ENCODE assay signal across 8 mouse cellular contexts in genomic region chr7:45103652-45104180, GRCm38 (mm10). TPM values are rescaled to one million over a fixed set of nuclear protein-coding genes. Genes with fewer than 3 reads are reported as not detected.
DNase-seq lines count a peak whose midpoint lies in the region; ATAC-seq lines count a peak whose summit lies in the region.

Gene Fcgrt (minus strand): TSS chr7:45103851.

- H3K27me3 ChIP-seq in forebrain, embryonic 15.5 days = no peaks in the 10 kb centered on the region
- no peaks in the 10 kb centered on the region for H3K27me3 ChIP-seq in forebrain, embryonic 12.5 days
- no peaks in the 10 kb centered on the region for H3K27me3 ChIP-seq in limb, embryonic 15.5 days
- H3K27me3 ChIP-seq in midbrain, embryonic 15.5 days (replicated peaks) = no peaks in the 10 kb centered on the region

- no peak within 1 kb of the TSS for H3K9ac ChIP-seq in forebrain, embryonic 15.5 days (replicated peaks)
- no peak within 1 kb of the TSS for H3K9ac ChIP-seq in forebrain, embryonic 12.5 days
- H3K9ac ChIP-seq in limb, embryonic 15.5 days = peak within 1 kb of the TSS; percentile 54
- no peak within 1 kb of the TSS for H3K9ac ChIP-seq in midbrain, embryonic 15.5 days

- no peak within 1 kb of the TSS for H3K4me3 ChIP-seq in forebrain, embryonic 15.5 days
- no peak within 1 kb of the TSS for H3K4me3 ChIP-seq in forebrain, embryonic 12.5 days (replicated peaks)
- H3K4me3 ChIP-seq in limb, embryonic 15.5 days = peak within 1 kb of the TSS; percentile 39
- no peak within 1 kb of the TSS for H3K4me3 ChIP-seq in midbrain, embryonic 15.5 days

- no peak within 1 kb of the TSS for H3K27ac ChIP-seq in forebrain, embryonic 15.5 days (replicated peaks)
- no peak within 1 kb of the TSS for H3K27ac ChIP-seq in forebrain, embryonic 12.5 days
- H3K27ac ChIP-seq in limb, embryonic 15.5 days = peak within 1 kb of the TSS; percentile 96
- H3K27ac ChIP-seq in midbrain, embryonic 15.5 days = no peak within 1 kb of the TSS

- H3K4me2 ChIP-seq in forebrain, embryonic 15.5 days (replicated peaks) = no peak within 1 kb of the TSS
- H3K4me2 ChIP-seq in forebrain, embryonic 12.5 days = no peak within 1 kb of the TSS
- peak within 1 kb of the TSS; percentile 56 for H3K4me2 ChIP-seq in limb, embryonic 15.5 days
- peak within 1 kb of the TSS; percentile 21 for H3K4me2 ChIP-seq in midbrain, embryonic 15.5 days

- no peaks in the 10 kb centered on the region for H3K36me3 ChIP-seq in forebrain, embryonic 15.5 days
- no peaks in the 10 kb centered on the region for H3K36me3 ChIP-seq in forebrain, embryonic 12.5 days (replicated peaks)
- 0 out of 2 replicates have a peak, but pooled peaks cover 2% of the 10 kb centered on the region for H3K36me3 ChIP-seq in limb, embryonic 15.5 days
- H3K36me3 ChIP-seq in midbrain, embryonic 15.5 days (replicated peaks) = no peaks in the 10 kb centered on the region

- H3K4me1 ChIP-seq in forebrain, embryonic 15.5 days = no peaks in the 10 kb centered on the region
- peaks cover 6% of the 10 kb centered on the region for H3K4me1 ChIP-seq in forebrain, embryonic 12.5 days
- peaks cover 28% of the 10 kb centered on the region for H3K4me1 ChIP-seq in limb, embryonic 15.5 days
- H3K4me1 ChIP-seq in midbrain, embryonic 15.5 days = no peaks in the 10 kb centered on the region

- H3K9me3 ChIP-seq in forebrain, embryonic 15.5 days = no peaks in the 10 kb centered on the region
- H3K9me3 ChIP-seq in forebrain, embryonic 12.5 days = no peaks in the 10 kb centered on the region
- no peaks in the 10 kb centered on the region for H3K9me3 ChIP-seq in limb, embryonic 15.5 days
- H3K9me3 ChIP-seq in midbrain, embryonic 15.5 days = no peaks in the 10 kb centered on the region

- DNase-seq in cerebellum, postnatal 25 days = peak; percentile 48 to 62
- peak; percentile 98 to 99 for DNase-seq in heart, adult 9 months (ENCODE audit: low spot score in 2 of 2)
- peak; percentile 98 for DNase-seq in kidney, adult 9 months
- peak; percentile 74 for DNase-seq in urinary bladder, postnatal 25 days (ENCODE audit: low spot score)

- ATAC-seq in forebrain, embryonic 15.5 days (replicated peaks) = no peak
- ATAC-seq in forebrain, embryonic 12.5 days (ENCODE audit: low FRiP score) = no peak
- peak; percentile 91 for ATAC-seq in limb, embryonic 15.5 days (ENCODE audit: insufficient number of reproducible peaks, low FRiP score, low TSS enrichment, low read depth)
- ATAC-seq in midbrain, embryonic 15.5 days (replicated peaks) = no peak

- WGBS in forebrain, embryonic 15.5 days = 70% methylated on average over 7 of the region's 7 CpGs
- WGBS in forebrain, embryonic 12.5 days = 78% methylated on average over 7 of the region's 7 CpGs
- WGBS in limb, embryonic 15.5 days = 13% methylated on average over 7 of the region's 7 CpGs
- WGBS in midbrain, embryonic 15.5 days = 80% methylated on average over 7 of the region's 7 CpGs

RNA-seq across cellular contexts. Expression of gene Fcgrt, which starts in this region (rescaled TPM):
- polyA plus RNA-seq in forebrain, embryonic 15.5 days (2015; fragmentation: Nextera tagmentation; extraction: Ambion mirVana) = 16.6 and 17.8 TPM in 2 replicates
- polyA plus RNA-seq in forebrain, embryonic 12.5 days (2016; fragmentation: Nextera tagmentation; extraction: Ambion mirVana) = 8.3 and 9.6 TPM in 2 replicates
- 99.7 and 121 TPM in 2 replicates for polyA plus RNA-seq in limb, embryonic 15.5 days (2015; fragmentation: Nextera tagmentation; extraction: Ambion mirVana)
- 32.0 and 36.8 TPM in 2 replicates for polyA plus RNA-seq in midbrain, embryonic 15.5 days (2015; fragmentation: Nextera tagmentation; extraction: Ambion mirVana)

Comparison
In these comparisons a context has a peak if more than half of its experiments do, and no peak if none do; other contexts are left out.
1. H3K4me2 ChIP-seq: peak in limb, embryonic 15.5 days (single experiment) and midbrain, embryonic 15.5 days (single experiment); none in forebrain, embryonic 15.5 days (single experiment) and forebrain, embryonic 12.5 days (single experiment).
2. Peak in every context shown above with its lines, with median percentiles within 50 percentile points of each other: DNase-seq.